Comparison of ENCODE assay signal across 7 mouse cellular contexts in the genomic region with DNA sequence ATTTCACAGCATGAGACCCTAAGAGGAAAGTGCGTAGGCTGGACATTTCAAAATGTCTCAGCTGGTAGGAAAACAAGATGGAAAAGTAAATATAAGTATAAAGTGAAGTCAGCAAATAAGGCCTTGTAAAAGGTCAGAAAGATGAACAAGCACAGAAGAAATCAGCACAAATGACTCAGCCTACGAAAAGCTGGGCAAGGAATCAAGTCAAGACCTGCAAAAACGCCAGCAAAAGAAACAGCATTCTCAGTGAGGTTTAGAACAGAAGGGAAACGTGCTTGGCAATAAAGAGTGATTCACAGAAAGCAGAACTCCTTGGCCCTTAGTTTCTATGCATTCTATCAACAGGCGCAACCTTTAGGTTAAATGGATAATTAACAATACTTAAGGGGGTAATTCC.
"Had no signal": no experiment of that assay in that cellular context is flagged by ENCODE, and none has a peak within 500 bp of the region (broad histone marks: within the 10 kb centered on the region; RNA-seq: fewer than 3 reads in every experiment).

No protein-coding gene starts in this region.

- DNase-seq: kidney, postnatal 14 days; liver; liver, embryonic 13.5 days; liver, postnatal 0 days; lung, postnatal 36 days; right cerebral cortex, postnatal 25 days; thymus, postnatal 4 days had no signal
